Mouse (Mus musculus): Measurements from ENCODE around the gene Hs2st1.

DNA sequence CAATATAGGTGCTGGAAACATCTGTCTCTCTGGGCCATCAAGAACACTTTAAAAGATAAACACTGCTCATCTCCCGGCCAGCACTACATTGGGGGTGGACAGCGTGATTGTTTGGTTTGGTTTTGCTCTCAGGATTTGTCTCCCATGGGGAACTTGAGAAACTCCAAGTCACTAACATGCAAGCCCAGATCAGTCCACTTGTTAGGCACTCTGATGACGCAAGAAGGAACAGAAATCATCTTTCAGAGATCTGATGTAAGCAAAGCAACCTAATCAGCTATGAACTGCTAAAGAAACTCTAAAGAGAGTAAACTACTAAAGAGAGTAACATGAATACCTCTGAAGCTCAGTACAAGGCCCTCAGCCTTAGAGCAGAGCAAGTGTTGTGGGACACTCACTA is 33.6 kb upstream of the Hs2st1 start:
- TF ChIP-seq CTCF (IDR thresholded peaks at IDR 0.05; ENCODE audit: extremely low read depth, insufficient read depth, low read length) (no peak), POLR2A (IDR thresholded peaks at IDR 0.05; ENCODE audit: extremely low read depth, insufficient read depth, low read length) (no peak)
